Mouse (Mus musculus) stomach, postnatal 0 days (tissue): ENCODE measurements around the gene Kcnj6. TPM values are rescaled to one million over a fixed set of nuclear protein-coding genes. Genes with fewer than 3 reads are reported as not detected.

ENCODE experiments used
- ATAC-seq: fragments of 200-750 bp; cut with Nextera tagmentation; 2 replicates; pipeline ENCODE4 v1.8.0; 2017; ENCODE audit not compliant: low FRiP score, low TSS enrichment
- DNase-seq: peaks from one replicate; pipeline ENCODE4 v3.0.0-alpha.2; 2016; ENCODE audit warnings: low spot score
- H3K27ac ChIP-seq: fragments of 300-500 bp; sonication (generic); replicated peaks from 2 replicates; pipeline ENCODE4 v1.5.1; 2014; ENCODE audit warnings: mild to moderate bottlenecking, control low read depth
- H3K27me3 ChIP-seq: fragments of 300-500 bp; sonication (generic); 2 replicates; pipeline ENCODE4 v1.6.1; 2014; ENCODE audit warnings: low read length; ENCODE audit not compliant: control insufficient read depth, insufficient read depth
- H3K36me3 ChIP-seq: fragments of 300-500 bp; sonication (generic); 2 replicates; pipeline ENCODE4 v1.6.1; 2014; ENCODE audit warnings: low read length, mixed read lengths; ENCODE audit not compliant: control insufficient read depth, insufficient read depth
- H3K4me1 ChIP-seq: fragments of 300-500 bp; sonication (generic); replicated peaks from 2 replicates; pipeline ENCODE4 v1.6.1; 2014; ENCODE audit warnings: antibody characterized with exemption; ENCODE audit not compliant: control insufficient read depth, insufficient read depth
- H3K4me2 ChIP-seq: fragments of 300-500 bp; sonication (generic); replicated peaks from 2 replicates; pipeline ENCODE4 v1.6.1; 2014; ENCODE audit warnings: low read depth, mild to moderate bottlenecking, control low read depth, moderate library complexity
- H3K4me3 ChIP-seq: fragments of 300-500 bp; sonication (generic); 2 replicates; pipeline ENCODE4 v1.5.1; 2014; ENCODE audit warnings: low read depth, low read length, control low read depth
- H3K9ac ChIP-seq: fragments of 300-500 bp; sonication (generic); 2 replicates; pipeline ENCODE4 v1.6.1; 2014; ENCODE audit warnings: mild to moderate bottlenecking, low read length, control low read depth, mixed read lengths
- H3K9me3 ChIP-seq: fragments of 300-500 bp; sonication (generic); 2 replicates; pipeline ENCODE4 v1.6.1; 2016; ENCODE audit warnings: low read length; ENCODE audit not compliant: control insufficient read depth
- CTCF ChIP-seq: IDR thresholded peaks from 2 replicates; pipeline ENCODE4 v1.5.1; 2016; ENCODE audit warnings: antibody characterized with exemption, low read depth, mild to moderate bottlenecking, moderate library complexity
- EP300 ChIP-seq: optimal IDR thresholded peaks from 2 replicates; pipeline ENCODE3; 2016; ENCODE audit warnings: antibody characterized with exemption
- WGBS: fragments of 180-500 bp; shearing (Covaris S2); extraction: QIAGEN DNeasy Blood & Tissue Kit; methylation state at CpG from one replicate; pipeline ENCODE4 v1.1.7; 2014; 5-methylcytosine and 5-hydroxymethylcytosine counted together
- polyA plus RNA-seq: library from polyadenylated mRNA; unstranded; fragments of >200 nt; fragmentation: Nextera tagmentation; extraction: Ambion mirVana; gene quantifications from 2 replicates; pipeline ENCODE4 v1.2.1, GENCODE M21; 2015

The Kcnj6 gene
- polyA plus RNA-seq, 1 experiment from 2014 or later, result not detected

- ATAC-seq, result no peak
- TF ChIP-seq EP300 (no peak), CTCF (no peak)
- H3K4me3 ChIP-seq, result no peak overlapping the region
- H3K27me3 ChIP-seq, result no peaks in the 10 kb centered on the region
- no peak overlapping the region for H3K4me2 ChIP-seq
- H3K4me1 ChIP-seq, result no peaks in the 10 kb centered on the region
- no peak for DNase-seq
- no peak overlapping the region for H3K9ac ChIP-seq
- WGBS, result 83% methylated on average over 2 of the region's 2 CpGs
- H3K9me3 ChIP-seq, result no peaks in the 10 kb centered on the region
- H3K36me3 ChIP-seq, result no peaks in the 10 kb centered on the region
- H3K27ac ChIP-seq, result no peak overlapping the region
Measured at GRCm38 (mm10) chr16:94980374-94980773, 17.1 kb downstream of the Kcnj6 start.

- Histone ChIP-seq H3K36me3 (no peaks in the 10 kb centered on the region), H3K9ac (no peak overlapping the region), H3K9me3 (no peaks in the 10 kb centered on the region), H3K27ac (no peak overlapping the region), H3K4me1 (no peaks in the 10 kb centered on the region), H3K27me3 (no peaks in the 10 kb centered on the region), H3K4me2 (no peak overlapping the region), H3K4me3 (no peak overlapping the region)
- ATAC-seq (0 out of 2 replicates have a peak, but pooled peaks have one; percentile 24), DNase-seq (peak; percentile 17)
- WGBS, result 57% methylated on average over 9 of the region's 9 CpGs
- TF ChIP-seq CTCF (no peak), EP300 (no peak)
Measured at GRCm38 (mm10) chr16:94979499-94979898, 18.0 kb downstream of the Kcnj6 start.

GRCm38 (mm10) chr16:94972080-94972855 lies 25.2 kb downstream of the Kcnj6 start:
- Histone ChIP-seq H3K36me3 (no peaks in the 10 kb centered on the region), H3K4me2 (no peak overlapping the region), H3K9ac (no peak overlapping the region), H3K4me1 (no peaks in the 10 kb centered on the region), H3K9me3 (no peaks in the 10 kb centered on the region), H3K27ac (no peak overlapping the region), H3K27me3 (no peaks in the 10 kb centered on the region), H3K4me3 (no peak overlapping the region)
- peak; percentile 61 for DNase-seq
- TF ChIP-seq CTCF (no peak), EP300 (no peak)
- no peak for ATAC-seq
- WGBS, result 28% methylated on average over 14 of the region's 14 CpGs

GRCm38 (mm10) chr16:94968941-94969340 lies 28.6 kb downstream of the Kcnj6 start:
- 66% methylated on average over 6 of the region's 6 CpGs for WGBS
- Histone ChIP-seq H3K27me3 (no peaks in the 10 kb centered on the region), H3K9me3 (no peaks in the 10 kb centered on the region), H3K4me1 (no peaks in the 10 kb centered on the region), H3K4me3 (no peak overlapping the region), H3K27ac (no peak overlapping the region), H3K4me2 (no peak overlapping the region), H3K36me3 (no peaks in the 10 kb centered on the region), H3K9ac (no peak overlapping the region)
- ATAC-seq (no peak), DNase-seq (no peak)
- no peak for TF ChIP-seq CTCF

GRCm38 (mm10) chr16:94968472-94968871 lies 29.0 kb downstream of the Kcnj6 start:
- TF ChIP-seq EP300 (no peak), CTCF (no peak)
- no peak for ATAC-seq
- WGBS, result 79% methylated on average over 2 of the region's 2 CpGs
- H3K4me3 ChIP-seq, result no peak overlapping the region
- no peaks in the 10 kb centered on the region for H3K27me3 ChIP-seq
- no peaks in the 10 kb centered on the region for H3K36me3 ChIP-seq
- H3K4me2 ChIP-seq, result no peak overlapping the region
- no peak overlapping the region for H3K9ac ChIP-seq
- H3K9me3 ChIP-seq, result no peaks in the 10 kb centered on the region
- no peaks in the 10 kb centered on the region for H3K4me1 ChIP-seq
- no peak for DNase-seq
- no peak overlapping the region for H3K27ac ChIP-seq

- H3K36me3 ChIP-seq, result no peaks in the 10 kb centered on the region
- no peak overlapping the region for H3K27ac ChIP-seq
- H3K27me3 ChIP-seq, result no peaks in the 10 kb centered on the region
- H3K9me3 ChIP-seq, result no peaks in the 10 kb centered on the region
- no peak overlapping the region for H3K4me2 ChIP-seq
- H3K4me1 ChIP-seq, result no peaks in the 10 kb centered on the region
- 88% methylated on average over 9 of the region's 9 CpGs for WGBS
- TF ChIP-seq EP300 (no peak), CTCF (no peak)
- H3K4me3 ChIP-seq, result no peak overlapping the region
- DNase-seq (no peak), ATAC-seq (no peak)
- H3K9ac ChIP-seq, result no peak overlapping the region
Measured at GRCm38 (mm10) chr16:94957156-94957828, 40.2 kb downstream of the Kcnj6 start.
